Mouse (Mus musculus): Measurements from ENCODE around the gene Pla1a.

Gene Pla1a

GRCm38 (mm10) chr16:38431446-38432185, 1.3 kb downstream of the Pla1a start:
- DNase-seq = no peak

GRCm38 (mm10) chr16:38425799-38426198, 7.1 kb downstream of the Pla1a start:
- DNase-seq = no peak

- no peak for DNase-seq
These were observed 7.6 kb downstream of the Pla1a start for GRCm38 (mm10) chr16:38425374-38425773.

GRCm38 (mm10) chr16:38414953-38415352, 18.0 kb downstream of the Pla1a start:
- no peak for DNase-seq

- DNase-seq = no peak
These were observed 24.5 kb downstream of the Pla1a start for GRCm38 (mm10) chr16:38408416-38408815.

DNA sequence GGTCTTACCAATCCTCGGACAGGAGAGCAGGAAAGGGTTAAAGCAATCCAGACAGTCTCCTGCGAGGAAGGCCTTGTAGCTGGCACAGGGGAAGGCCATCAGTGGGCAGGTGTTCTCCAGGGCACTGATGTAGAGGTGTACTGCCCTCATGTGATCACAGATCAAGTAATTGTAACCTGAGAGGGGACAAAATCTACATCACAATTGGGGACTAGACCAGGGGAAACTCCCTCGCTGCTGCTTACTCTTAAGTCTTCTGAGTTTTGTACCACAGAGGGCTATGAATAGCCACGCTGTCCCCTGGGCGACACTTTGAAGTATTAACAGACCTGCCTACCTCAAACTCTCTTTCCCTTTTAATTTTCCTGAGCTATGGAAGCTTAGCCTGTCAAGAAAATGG, 25.4 kb downstream of the Pla1a start:
- DNase-seq = no peak

GRCm38 (mm10) chr16:38406708-38407107, 26.2 kb downstream of the Pla1a start:
- DNase-seq = no peak

- no peak for DNase-seq
These were observed 26.7 kb downstream of the Pla1a start for GRCm38 (mm10) chr16:38406293-38406692.

- DNase-seq = no peak
These were observed 29.3 kb downstream of the Pla1a start for GRCm38 (mm10) chr16:38403639-38404038.

DNA sequence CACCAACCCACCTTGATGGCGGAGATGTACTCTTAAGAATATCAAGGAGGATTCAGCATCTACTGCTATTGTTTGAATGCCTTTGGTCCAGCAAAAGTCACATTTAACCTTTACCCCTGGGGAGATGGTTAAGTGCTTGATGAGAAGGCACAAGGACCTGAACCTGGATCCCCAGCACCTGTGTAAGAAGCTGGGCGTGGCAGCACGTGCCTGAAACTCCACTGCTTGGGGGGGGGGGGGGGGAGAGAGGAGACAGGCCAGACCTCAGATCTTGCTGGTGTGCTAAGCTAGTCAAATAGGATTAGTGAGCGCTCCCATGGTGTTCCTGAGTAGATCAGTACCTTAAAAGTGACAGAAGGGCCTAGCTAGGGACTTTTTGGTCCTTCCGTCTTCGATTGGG, 31.5 kb downstream of the Pla1a start:
- no peak for DNase-seq

GRCm38 (mm10) chr16:38400311-38400960, 32.5 kb downstream of the Pla1a start:
- no peak for DNase-seq

DNA sequence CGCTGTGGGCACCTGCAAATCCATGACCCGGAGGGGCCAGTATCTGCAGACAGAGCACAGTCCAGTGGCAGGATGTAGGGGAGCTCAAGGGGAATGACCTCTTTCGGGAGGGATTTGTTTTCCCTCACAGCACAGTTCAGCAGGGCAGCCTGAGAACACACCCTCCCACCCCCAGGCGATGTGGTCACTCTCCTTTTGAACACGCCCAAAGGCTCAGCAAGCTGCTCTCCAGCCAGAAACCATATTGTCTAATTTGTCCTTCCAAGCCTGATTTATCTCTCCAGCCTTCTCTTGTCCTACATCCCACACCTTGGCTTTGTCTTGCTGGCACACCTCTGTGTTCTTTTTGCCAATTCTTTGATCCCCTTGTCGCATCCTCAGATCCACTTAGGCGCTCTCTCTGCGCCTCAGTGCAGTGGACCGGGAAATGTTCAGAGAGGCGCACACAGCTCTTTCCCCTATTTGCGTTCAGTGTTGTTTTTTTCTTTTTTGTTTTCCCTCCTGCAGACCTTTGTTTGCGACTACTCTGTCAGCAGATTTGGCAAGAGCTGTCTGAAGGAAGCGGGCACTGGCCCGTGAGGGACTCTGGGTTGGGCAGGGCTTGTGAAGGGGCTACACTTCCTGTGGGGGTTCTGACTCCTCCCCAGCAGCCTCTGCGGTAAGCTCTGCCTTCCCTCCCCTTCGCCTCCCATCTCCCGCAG, 33.3 kb downstream of the Pla1a start:
- DNase-seq = peak; percentile 49 to 82

DNA sequence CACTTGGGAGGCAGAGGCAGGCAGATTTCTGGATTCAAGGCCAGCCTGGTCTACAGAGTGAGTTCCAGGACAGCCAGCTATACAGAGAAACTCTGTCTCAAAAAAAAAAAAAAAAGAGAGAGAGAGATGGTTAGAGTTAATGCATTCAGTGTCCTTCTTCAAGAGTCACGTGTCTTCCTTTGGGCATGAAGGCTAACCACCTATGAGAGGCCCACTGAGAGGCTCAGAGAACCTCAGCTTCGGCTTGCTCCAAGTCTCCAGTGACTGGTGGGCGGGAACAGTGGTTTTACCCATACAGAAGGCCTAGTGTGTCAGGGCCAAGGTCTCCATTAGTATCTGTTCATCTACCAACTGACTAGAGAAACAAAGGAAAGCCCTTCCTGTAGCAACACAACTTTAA, 33.9 kb downstream of the Pla1a start:
- DNase-seq = no peak

- peak; percentile 74 to 87 for DNase-seq
These were observed 34.7 kb downstream of the Pla1a start for GRCm38 (mm10) chr16:38398266-38398665.

DNA sequence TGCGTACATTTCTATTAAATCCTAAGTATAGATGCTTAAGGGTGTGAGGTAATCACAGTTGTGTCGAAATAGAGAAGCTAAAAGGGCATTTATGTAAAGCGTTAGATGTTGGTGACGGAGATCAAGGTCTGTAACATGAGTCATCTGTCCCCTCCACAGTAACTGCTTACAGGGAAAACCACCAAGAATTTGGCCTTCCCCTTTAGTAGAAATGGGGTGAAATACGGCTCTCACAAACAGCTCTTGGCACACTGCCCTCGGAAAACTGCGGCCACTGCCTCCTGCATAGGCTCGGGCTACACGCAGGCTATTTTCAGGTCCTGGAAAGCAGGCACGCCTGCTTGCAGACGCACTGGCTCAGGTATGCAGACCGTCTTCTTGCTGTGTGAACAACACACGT, 36.8 kb downstream of the Pla1a start:
- DNase-seq = peak; percentile 76

- DNase-seq = no peak
These were observed 37.8 kb downstream of the Pla1a start for GRCm38 (mm10) chr16:38395060-38395730.

GRCm38 (mm10) chr16:38394191-38394618, 38.7 kb downstream of the Pla1a start:
- no peak for DNase-seq

DNA sequence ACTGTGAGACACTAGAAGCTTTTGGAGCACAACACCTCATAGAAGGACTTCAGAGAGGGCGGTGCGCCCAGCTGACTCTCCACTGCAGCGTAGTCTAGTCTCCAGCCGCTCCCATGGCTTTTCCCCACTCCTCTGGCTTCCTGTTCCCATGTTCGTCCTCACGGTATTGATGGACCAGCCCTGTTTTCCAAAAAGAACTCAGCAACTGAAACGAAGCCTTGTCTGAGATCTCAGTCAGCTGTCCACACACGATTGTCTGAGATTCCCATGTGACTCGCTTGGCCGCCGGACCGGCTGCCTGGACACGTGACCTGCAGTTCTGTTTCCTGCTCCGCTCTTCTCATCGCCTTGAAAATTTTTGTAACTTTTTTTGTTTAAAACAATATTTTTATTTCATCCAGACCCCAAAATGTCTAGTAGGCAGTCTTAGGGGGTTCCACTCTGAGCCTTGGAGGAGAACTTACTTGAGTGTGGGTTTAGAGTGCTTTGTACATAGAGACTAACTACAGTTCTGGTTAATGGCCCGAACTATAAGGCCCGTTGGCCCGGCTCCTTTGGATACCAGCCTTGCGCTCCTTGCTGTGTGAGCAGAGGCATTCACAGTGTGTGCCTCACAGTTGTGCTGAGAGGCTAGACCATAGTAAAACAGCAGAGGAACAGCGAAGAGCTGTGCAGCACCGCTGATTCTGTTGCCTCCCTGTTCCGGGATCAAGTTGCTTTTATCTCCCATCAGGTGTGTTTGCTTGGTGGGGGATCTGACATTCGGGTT, 40.6 kb downstream of the Pla1a start:
- peak; percentile 43 to 71 for DNase-seq

- DNase-seq = no peak
These were observed 42.6 kb downstream of the Pla1a start for GRCm38 (mm10) chr16:38390322-38390721.

GRCm38 (mm10) chr16:38389284-38389893, 43.6 kb downstream of the Pla1a start:
- DNase-seq = no peak

GRCm38 (mm10) chr16:38388757-38389156, 44.2 kb downstream of the Pla1a start:
- DNase-seq = no peak

GRCm38 (mm10) chr16:38387389-38387788, 45.6 kb downstream of the Pla1a start:
- no peak for DNase-seq

All from kidney, postnatal 25 days (tissue).